ENCODE assay signal across 28 mouse cellular contexts in the genomic region with DNA sequence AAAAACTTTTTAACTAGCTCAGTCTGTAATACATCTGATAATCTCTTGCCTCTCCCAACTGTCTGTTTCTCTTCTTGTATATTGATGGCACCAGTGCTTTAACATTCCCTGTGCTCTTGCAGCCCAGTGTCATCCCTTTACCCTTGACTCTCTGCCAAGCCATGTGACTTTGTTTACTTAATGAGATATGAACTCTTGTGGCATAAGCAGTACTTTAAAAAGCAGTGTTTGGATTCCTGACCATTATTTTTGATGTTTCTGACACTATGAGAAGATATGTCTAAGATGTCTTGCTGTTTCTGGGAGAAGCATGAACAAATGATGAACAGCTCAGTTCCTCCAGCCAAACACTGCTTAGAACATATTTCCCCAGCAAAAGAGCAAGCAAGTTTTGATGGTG.
DNase-seq lines count a peak whose midpoint lies in the region; ATAC-seq and TF ChIP-seq lines count a peak whose summit lies in the region.
"Had no signal": no experiment of that assay in that cellular context is flagged by ENCODE, and none has a peak within 500 bp of the region (broad histone marks: within the 10 kb centered on the region; RNA-seq: fewer than 3 reads in every experiment).

No protein-coding gene starts in this region.

- no peak overlapping the region for H3K4me2 ChIP-seq in lung, embryonic 14.5 days
- H3K4me2 ChIP-seq: embryonic facial prominence, embryonic 13.5 days; forebrain, embryonic 12.5 days; forebrain, embryonic 15.5 days; heart, embryonic 13.5 days; hindbrain, embryonic 14.5 days had no signal

- no peak overlapping the region for H3K4me3 ChIP-seq in lung, embryonic 14.5 days (ENCODE audit: low read depth, low read length)
- H3K4me3 ChIP-seq: embryonic facial prominence, embryonic 10.5 days; embryonic facial prominence, embryonic 13.5 days; erythroblast, embryonic 14.5 days; forebrain, embryonic 12.5 days; forebrain, embryonic 15.5 days; heart, embryonic 10.5 days; heart, embryonic 13.5 days had no signal

- no peaks in the 10 kb centered on the region for H3K36me3 ChIP-seq in lung, embryonic 14.5 days (ENCODE audit: insufficient read depth)
- H3K36me3 ChIP-seq: embryonic facial prominence, embryonic 10.5 days; embryonic facial prominence, embryonic 13.5 days; forebrain, embryonic 12.5 days; forebrain, embryonic 15.5 days; heart, embryonic 10.5 days; heart, embryonic 13.5 days had no signal

- no peaks in the 10 kb centered on the region for H3K4me1 ChIP-seq in lung, embryonic 14.5 days (ENCODE audit: insufficient read depth)
- H3K4me1 ChIP-seq: embryonic facial prominence, embryonic 10.5 days; embryonic facial prominence, embryonic 13.5 days; forebrain, embryonic 12.5 days; forebrain, embryonic 15.5 days; heart, embryonic 10.5 days; heart, embryonic 13.5 days had no signal

- no peak overlapping the region for H3K9ac ChIP-seq in lung, embryonic 14.5 days
- H3K9ac ChIP-seq: embryonic facial prominence, embryonic 13.5 days; forebrain, embryonic 12.5 days; forebrain, embryonic 15.5 days; heart, embryonic 13.5 days; hindbrain, embryonic 14.5 days had no signal

- H3K9me3 ChIP-seq in lung, embryonic 14.5 days (ENCODE audit: low read depth, low read length): no peaks in the 10 kb centered on the region
- H3K9me3 ChIP-seq: embryonic facial prominence, embryonic 10.5 days; embryonic facial prominence, embryonic 13.5 days; forebrain, embryonic 12.5 days; forebrain, embryonic 15.5 days; heart, embryonic 10.5 days; heart, embryonic 13.5 days had no signal

- DNase-seq in adrenal gland, postnatal 10 days: peak; percentile 13
- no peak for DNase-seq in adrenal gland, postnatal 4 days (ENCODE audit: low spot score in 2 of 2)
- DNase-seq in lung, embryonic 14.5 days: peak; percentile 40
- DNase-seq in lung, postnatal 36 days: no peak
- DNase-seq in adipocyte (ENCODE audit: low spot score): peak; percentile 56
- DNase-seq in urinary bladder, adult 18-20 months (ENCODE audit: low spot score in 2 of 2): no peak
- no peak for DNase-seq in heart, adult 9 months (ENCODE audit: low spot score in 2 of 2)
- DNase-seq: cerebellum, adult 18-20 months; cerebellum, adult 9-10 months; cerebellum, postnatal 36 days; embryo, embryonic 11 days; gastrocnemius, postnatal 25 days; heart, adult 18-20 months; heart, postnatal 14 days; heart, postnatal 4 days; kidney, adult 18-20 months had no signal

- TF ChIP-seq CTCF in lung, embryonic 14.5 days (IDR thresholded peaks at IDR 0.05; ENCODE audit: low read depth): no peak

- no peak overlapping the region for H3K27ac ChIP-seq in lung, embryonic 14.5 days (ENCODE audit: low read depth)
- H3K27ac ChIP-seq: embryonic facial prominence, embryonic 10.5 days; embryonic facial prominence, embryonic 13.5 days; forebrain, embryonic 12.5 days; forebrain, embryonic 15.5 days; heart, embryonic 10.5 days; heart, embryonic 13.5 days; hindbrain, embryonic 14.5 days; hindbrain, postnatal 0 days had no signal

- H3K27me3 ChIP-seq in lung, embryonic 14.5 days (ENCODE audit: insufficient read depth, low read length): no peaks in the 10 kb centered on the region
- H3K27me3 ChIP-seq: embryonic facial prominence, embryonic 13.5 days; forebrain, embryonic 12.5 days; forebrain, embryonic 15.5 days; heart, embryonic 13.5 days; Patski had no signal

- peak; percentile 31; the same call in 1 of the 2 replicates for ATAC-seq in lung, embryonic 14.5 days (ENCODE audit: insufficient read depth)
- ATAC-seq: forebrain, embryonic 15.5 days; hindbrain, postnatal 0 days; inflammation-experienced regulatory T-cells, adult 6 months; intestine, embryonic 16.5 days; Patski had no signal

Comparison
In these comparisons a context has a peak if more than half of its experiments do, and no peak if none do; other contexts are left out.
1. DNase-seq: peak in adrenal gland, postnatal 10 days (single experiment), lung, embryonic 14.5 days (single experiment) and adipocyte (single experiment); none in adrenal gland, postnatal 4 days (0 of 2), lung, postnatal 36 days (single experiment), urinary bladder, adult 18-20 months (0 of 2) and heart, adult 9 months (0 of 2).